Mouse (Mus musculus) forebrain, embryonic 12.5 days (tissue): ENCODE results near the gene Tnr. TPM values are rescaled to one million over a fixed set of nuclear protein-coding genes. Genes with fewer than 3 reads are reported as not detected.
A peak's percentile ranks its signal among the peaks of the same experiment; 100 is the strongest.

Experiments used
- ATAC-seq: fragments of 200-750 bp; cut with Nextera tagmentation; 2 replicates; pipeline ENCODE4 v1.8.0; 2017; ENCODE audit warnings: moderate TSS enrichment; ENCODE audit not compliant: low FRiP score
- H3K27ac ChIP-seq: fragments of 300-500 bp; sonication (generic); 2 replicates; pipeline ENCODE4 v1.5.1; 2016; ENCODE audit warnings: mild to moderate bottlenecking
- H3K27me3 ChIP-seq: fragments of 300-500 bp; sonication (generic); 2 replicates; pipeline ENCODE4 v1.6.1; 2016; ENCODE audit warnings: mild to moderate bottlenecking
- H3K36me3 ChIP-seq: fragments of 300-500 bp; sonication (generic); replicated peaks from 2 replicates; pipeline ENCODE4 v1.6.1; 2016; ENCODE audit warnings: mild to moderate bottlenecking
- H3K4me1 ChIP-seq: fragments of 300-500 bp; sonication (generic); 2 replicates; pipeline ENCODE4 v1.6.1; 2016
- H3K4me2 ChIP-seq: fragments of 300-500 bp; sonication (generic); 2 replicates; pipeline ENCODE4 v1.6.1; 2016; ENCODE audit warnings: mild to moderate bottlenecking, moderate library complexity
- H3K4me3 ChIP-seq: fragments of 300-500 bp; sonication (generic); replicated peaks from 2 replicates; pipeline ENCODE4 v1.5.1; 2016; ENCODE audit warnings: mild to moderate bottlenecking
- H3K9ac ChIP-seq: fragments of 300-500 bp; sonication (generic); 2 replicates; pipeline ENCODE4 v1.6.1; 2016; ENCODE audit warnings: mild to moderate bottlenecking
- H3K9me3 ChIP-seq: fragments of 300-500 bp; sonication (generic); 2 replicates; pipeline ENCODE4 v1.6.1; 2016
- WGBS: fragments of 180-500 bp; shearing (Covaris S2); methylation state at CpG from one replicate; pipeline ENCODE4 v1.1.7; 2016; 5-methylcytosine and 5-hydroxymethylcytosine counted together
- polyA plus RNA-seq: library from polyadenylated mRNA; unstranded; fragments of >200 nt; fragmentation: Nextera tagmentation; extraction: Ambion mirVana; gene quantifications from 2 replicates; pipeline ENCODE4 v1.2.1, GENCODE M21; 2016

The Tnr gene
- polyA plus RNA-seq, 1 experiment from 2014 or later: 0.75 TPM

DNA sequence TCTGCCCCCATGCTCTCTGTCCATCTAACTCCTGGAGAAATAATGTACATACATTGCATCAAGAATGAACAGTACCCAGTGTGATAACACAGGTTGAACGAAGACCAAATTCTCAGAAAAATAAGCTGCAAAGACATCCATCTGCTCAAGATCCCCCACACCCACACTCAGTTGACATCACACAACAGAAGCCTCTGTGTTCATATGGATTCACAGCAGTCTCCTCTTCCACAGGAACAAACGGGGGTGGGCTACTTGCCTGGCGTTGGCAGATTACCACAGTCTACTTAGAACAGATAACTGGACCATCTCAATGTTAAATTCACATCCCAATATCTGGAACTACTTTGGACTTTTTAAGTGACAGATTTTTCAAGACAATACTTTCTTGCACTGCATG is 349.3 kb downstream of the Tnr start:
- no peak overlapping the region for H3K4me2 ChIP-seq
- ATAC-seq: no peak
- no peak overlapping the region for H3K27ac ChIP-seq
- WGBS: 90% methylated on average over 3 of the region's 3 CpGs
- no peaks in the 10 kb centered on the region for H3K36me3 ChIP-seq
- H3K9ac ChIP-seq: no peak overlapping the region
- no peak overlapping the region for H3K4me3 ChIP-seq
- H3K27me3 ChIP-seq: peaks cover 11% of the 10 kb centered on the region; the same call in 1 of the 2 replicates
- no peaks in the 10 kb centered on the region for H3K9me3 ChIP-seq
- H3K4me1 ChIP-seq: no peaks in the 10 kb centered on the region

- Histone ChIP-seq H3K9me3 (no peaks in the 10 kb centered on the region), H3K9ac (no peak overlapping the region), H3K4me1 (no peaks in the 10 kb centered on the region), H3K4me2 (no peak overlapping the region), H3K36me3 (no peaks in the 10 kb centered on the region), H3K27ac (no peak overlapping the region), H3K4me3 (no peak overlapping the region), H3K27me3 (no peaks in the 10 kb centered on the region)
- 49% methylated on average over 3 of the region's 3 CpGs for WGBS
- ATAC-seq: no peak
These were observed 355.1 kb downstream of the Tnr start for GRCm38 (mm10) chr1:159878681-159879080.

DNA sequence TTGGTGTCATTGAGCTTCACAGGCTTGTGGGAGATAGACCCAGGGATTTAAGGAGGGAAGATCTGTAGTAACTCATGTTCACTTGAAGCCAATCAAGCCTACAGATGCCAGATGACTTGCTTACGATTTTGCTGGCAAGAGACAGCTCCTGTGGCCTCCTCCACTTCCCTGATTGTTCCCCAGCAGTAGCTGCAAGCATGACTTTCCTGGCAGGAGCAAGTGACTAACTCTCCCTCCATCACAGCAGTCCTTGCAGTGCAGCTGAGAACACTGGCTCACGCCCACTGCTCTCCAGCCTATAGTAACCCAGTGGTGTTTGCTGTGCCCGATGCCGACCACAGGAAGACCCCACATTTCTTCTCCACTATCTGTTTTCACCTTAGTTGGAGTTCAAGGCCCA is 356.3 kb downstream of the Tnr start:
- no peaks in the 10 kb centered on the region for H3K36me3 ChIP-seq
- no peak overlapping the region for H3K27ac ChIP-seq
- no peaks in the 10 kb centered on the region for H3K9me3 ChIP-seq
- no peak overlapping the region for H3K9ac ChIP-seq
- H3K4me3 ChIP-seq: no peak overlapping the region
- no peaks in the 10 kb centered on the region for H3K27me3 ChIP-seq
- ATAC-seq: no peak
- 89% methylated on average over 4 of the region's 4 CpGs for WGBS
- no peaks in the 10 kb centered on the region for H3K4me1 ChIP-seq
- no peak overlapping the region for H3K4me2 ChIP-seq

DNA sequence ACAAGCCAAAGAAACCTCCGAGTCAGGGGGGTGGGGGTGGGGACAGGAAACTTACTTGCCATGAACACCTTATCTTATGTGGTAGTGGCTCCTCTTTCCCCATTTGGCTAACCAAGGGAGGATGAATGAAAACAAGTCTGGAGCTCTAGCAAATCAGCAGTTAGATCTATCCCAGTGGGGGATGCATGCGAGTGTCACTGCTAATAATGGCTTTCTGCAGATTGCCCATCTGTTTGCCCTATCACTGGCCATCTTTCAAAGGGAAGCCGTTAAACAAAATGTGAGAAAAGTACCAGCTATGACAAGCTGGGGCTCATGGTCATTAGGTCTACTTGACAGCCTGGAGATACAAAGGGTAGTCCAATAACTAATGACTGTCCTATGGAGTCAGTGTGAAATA is 361.9 kb downstream of the Tnr start:
- no peaks in the 10 kb centered on the region for H3K9me3 ChIP-seq
- H3K4me1 ChIP-seq: no peaks in the 10 kb centered on the region
- H3K4me2 ChIP-seq: no peak overlapping the region
- H3K4me3 ChIP-seq: no peak overlapping the region
- H3K36me3 ChIP-seq: no peaks in the 10 kb centered on the region
- ATAC-seq: no peak
- 68% methylated on average over 3 of the region's 3 CpGs for WGBS
- H3K27me3 ChIP-seq: no peaks in the 10 kb centered on the region
- no peak overlapping the region for H3K9ac ChIP-seq
- no peak overlapping the region for H3K27ac ChIP-seq

- 95% methylated on average over 5 of the region's 5 CpGs for WGBS
- H3K9ac ChIP-seq: no peak overlapping the region
- no peaks in the 10 kb centered on the region for H3K27me3 ChIP-seq
- no peak overlapping the region for H3K4me2 ChIP-seq
- no peaks in the 10 kb centered on the region for H3K9me3 ChIP-seq
- no peaks in the 10 kb centered on the region for H3K4me1 ChIP-seq
- no peaks in the 10 kb centered on the region for H3K36me3 ChIP-seq
- ATAC-seq: no peak
- no peak overlapping the region for H3K27ac ChIP-seq
- H3K4me3 ChIP-seq: no peak overlapping the region
These were observed 365.0 kb downstream of the Tnr start for GRCm38 (mm10) chr1:159888611-159889010.

- ATAC-seq: no peak
- Histone ChIP-seq H3K27me3 (no peaks in the 10 kb centered on the region), H3K9ac (no peak overlapping the region), H3K36me3 (no peaks in the 10 kb centered on the region), H3K9me3 (no peaks in the 10 kb centered on the region), H3K27ac (no peak overlapping the region), H3K4me3 (no peak overlapping the region), H3K4me1 (no peaks in the 10 kb centered on the region), H3K4me2 (no peak overlapping the region)
- WGBS: 95% methylated on average over 17 of the region's 17 CpGs
These were observed 365.6 kb downstream of the Tnr start for GRCm38 (mm10) chr1:159889012-159889765.

DNA sequence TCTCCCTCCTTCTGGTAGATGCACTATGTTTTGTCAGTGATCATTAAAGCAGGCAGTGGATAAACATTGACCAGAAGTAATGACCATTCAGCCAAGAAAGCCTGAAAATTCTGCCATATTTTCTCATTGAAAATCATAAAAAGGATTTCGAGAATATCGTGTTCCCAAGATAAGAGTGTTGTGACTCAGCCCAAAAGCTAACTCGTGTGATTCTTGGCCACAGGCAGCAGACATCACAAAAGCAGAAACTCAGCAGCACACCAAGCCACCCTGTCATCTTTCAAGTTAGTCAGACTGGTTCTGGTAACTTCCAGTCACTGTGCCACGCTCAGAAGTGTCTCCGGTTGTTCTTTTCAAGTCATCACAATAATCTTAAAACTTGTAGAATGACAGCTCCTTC is 367.0 kb downstream of the Tnr start:
- no peaks in the 10 kb centered on the region for H3K27me3 ChIP-seq
- ATAC-seq: no peak
- H3K4me2 ChIP-seq: no peak overlapping the region
- H3K4me1 ChIP-seq: no peaks in the 10 kb centered on the region
- no peak overlapping the region for H3K4me3 ChIP-seq
- H3K9me3 ChIP-seq: no peaks in the 10 kb centered on the region
- WGBS: 88% methylated on average over 5 of the region's 5 CpGs
- no peak overlapping the region for H3K27ac ChIP-seq
- no peak overlapping the region for H3K9ac ChIP-seq
- H3K36me3 ChIP-seq: no peaks in the 10 kb centered on the region

DNA sequence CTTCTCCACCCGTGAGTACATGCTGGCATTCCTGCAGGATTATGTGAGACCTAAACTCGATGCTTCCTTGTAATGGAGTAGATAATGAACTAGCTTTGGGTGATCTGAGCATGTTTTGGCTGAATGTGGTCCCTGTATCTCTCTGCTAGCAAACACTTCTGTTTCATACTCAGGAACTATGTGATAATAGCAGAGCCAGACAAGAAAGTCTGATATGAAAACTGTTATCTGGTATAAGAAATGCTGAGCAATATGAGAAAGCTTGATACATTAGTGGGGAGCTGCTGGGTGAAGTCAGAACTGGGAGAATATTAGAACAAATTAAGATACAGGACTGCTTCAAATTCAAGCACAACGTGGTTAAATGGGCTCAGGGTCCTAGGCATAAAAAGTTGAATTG is 371.5 kb downstream of the Tnr start:
- H3K4me1 ChIP-seq: no peaks in the 10 kb centered on the region
- WGBS: 74% methylated on average over 3 of the region's 3 CpGs
- H3K9me3 ChIP-seq: no peaks in the 10 kb centered on the region
- H3K27me3 ChIP-seq: no peaks in the 10 kb centered on the region
- no peak overlapping the region for H3K27ac ChIP-seq
- no peak overlapping the region for H3K4me3 ChIP-seq
- H3K36me3 ChIP-seq: no peaks in the 10 kb centered on the region
- no peak overlapping the region for H3K4me2 ChIP-seq
- ATAC-seq: no peak
- H3K9ac ChIP-seq: no peak overlapping the region

DNA sequence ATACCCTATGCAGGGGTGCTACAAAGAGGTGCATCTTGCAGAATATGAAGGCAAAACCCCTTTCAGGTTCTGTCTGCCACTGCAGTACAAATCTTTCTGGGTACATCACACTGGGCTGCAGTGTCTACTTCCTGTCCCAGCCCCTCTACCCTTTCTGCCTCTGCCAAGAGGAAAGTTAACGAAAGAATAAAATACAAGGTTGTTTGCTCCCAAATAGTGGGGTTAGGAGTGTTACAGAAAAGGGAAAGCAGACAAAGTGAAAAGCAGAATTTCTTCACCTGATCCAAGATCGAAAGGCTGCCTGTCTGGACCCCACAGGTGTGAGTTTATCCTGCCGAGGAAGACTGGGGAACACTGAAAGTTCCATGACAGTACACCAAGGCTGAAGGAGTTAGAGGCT is 376.4 kb downstream of the Tnr start:
- H3K36me3 ChIP-seq: no peaks in the 10 kb centered on the region
- peaks cover 14% of the 10 kb centered on the region for H3K4me1 ChIP-seq
- H3K27ac ChIP-seq: no peak overlapping the region
- no peak overlapping the region for H3K4me2 ChIP-seq
- no peak for ATAC-seq
- no peak overlapping the region for H3K9ac ChIP-seq
- no peaks in the 10 kb centered on the region for H3K9me3 ChIP-seq
- H3K27me3 ChIP-seq: no peaks in the 10 kb centered on the region
- H3K4me3 ChIP-seq: no peak overlapping the region
- WGBS: 83% methylated on average over 3 of the region's 3 CpGs

DNA sequence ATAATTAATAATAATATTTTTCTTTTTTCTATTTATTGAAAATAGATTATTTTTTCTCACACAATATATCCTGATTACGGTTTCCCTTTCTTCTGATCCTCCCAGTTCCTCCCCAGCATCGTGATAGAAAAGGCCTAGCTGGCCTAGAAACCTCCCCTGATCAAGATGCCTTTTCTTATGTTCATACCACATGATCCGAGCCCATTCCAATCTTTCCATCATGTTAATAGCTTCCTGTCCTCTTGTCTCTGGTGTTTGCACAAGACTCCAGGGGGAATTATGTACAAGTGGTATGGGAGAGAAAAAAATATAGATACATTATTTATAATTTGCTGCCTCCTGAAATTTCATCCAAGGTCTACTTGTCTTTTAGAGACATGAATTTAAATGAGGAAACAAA is 377.1 kb downstream of the Tnr start:
- Histone ChIP-seq H3K27me3 (no peaks in the 10 kb centered on the region), H3K36me3 (no peaks in the 10 kb centered on the region), H3K4me3 (no peak overlapping the region), H3K4me1 (peaks cover 14% of the 10 kb centered on the region), H3K27ac (no peak overlapping the region), H3K4me2 (no peak overlapping the region), H3K9me3 (no peaks in the 10 kb centered on the region), H3K9ac (no peak overlapping the region)
- 0 out of 2 replicates have a peak, but pooled peaks have one; percentile 12 for ATAC-seq
- 75% methylated on average over 3 of the region's 3 CpGs for WGBS

- Histone ChIP-seq H3K9me3 (no peaks in the 10 kb centered on the region), H3K4me3 (no peak overlapping the region), H3K27me3 (no peaks in the 10 kb centered on the region), H3K36me3 (no peaks in the 10 kb centered on the region), H3K9ac (no peak overlapping the region), H3K4me1 (peaks cover 14% of the 10 kb centered on the region), H3K27ac (no peak overlapping the region), H3K4me2 (no peak overlapping the region)
- 33% methylated on average over 7 of the region's 7 CpGs for WGBS
- ATAC-seq: peak; percentile 60; the same call in 1 of the 2 replicates
These were observed 378.0 kb downstream of the Tnr start for GRCm38 (mm10) chr1:159901366-159902119.

DNA sequence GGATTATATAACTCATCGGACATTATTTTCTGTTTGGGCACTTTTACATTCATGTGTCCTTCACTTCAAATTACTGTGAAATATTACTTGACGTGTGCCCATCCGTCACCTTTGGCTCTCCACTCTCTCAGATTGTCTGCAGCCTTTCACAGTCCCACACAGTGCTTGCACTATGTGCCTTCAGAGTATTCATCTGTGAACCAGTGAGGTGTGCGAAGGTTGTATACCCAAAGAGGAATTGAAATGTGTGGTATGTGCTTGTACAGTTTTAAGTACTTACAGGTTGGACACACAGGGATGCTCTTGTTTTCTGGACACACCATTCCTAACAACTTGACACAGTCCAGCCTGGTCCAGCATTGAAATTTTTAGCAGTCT is 378.5 kb downstream of the Tnr start:
- Histone ChIP-seq H3K27me3 (no peaks in the 10 kb centered on the region), H3K27ac (no peak overlapping the region), H3K4me2 (no peak overlapping the region), H3K4me1 (peaks cover 14% of the 10 kb centered on the region), H3K36me3 (no peaks in the 10 kb centered on the region), H3K9ac (no peak overlapping the region), H3K4me3 (no peak overlapping the region), H3K9me3 (no peaks in the 10 kb centered on the region)
- WGBS: 84% methylated on average over 4 of the region's 4 CpGs
- peak; percentile 28; the same call in 1 of the 2 replicates for ATAC-seq

DNA sequence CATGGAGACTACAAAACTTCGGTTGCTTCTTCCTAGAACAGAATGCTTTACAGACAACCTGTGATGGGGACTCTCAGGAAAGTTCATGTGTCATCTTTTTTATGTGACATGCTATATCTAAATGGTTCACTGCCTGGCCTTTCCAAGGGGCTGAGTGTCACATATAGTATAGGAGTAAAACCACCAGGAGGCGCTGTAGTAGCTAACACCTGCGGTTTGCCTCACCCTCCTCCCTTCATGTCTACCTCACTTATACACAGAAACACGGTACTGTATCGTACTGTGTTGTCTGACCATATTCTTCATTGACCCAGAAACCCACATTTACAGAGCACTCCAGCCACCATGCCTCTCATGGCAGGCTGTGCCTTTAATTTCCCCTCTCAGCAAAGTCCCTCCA is 387.4 kb downstream of the Tnr start:
- H3K27me3 ChIP-seq: no peaks in the 10 kb centered on the region
- no peak overlapping the region for H3K27ac ChIP-seq
- 43% methylated on average over 5 of the region's 5 CpGs for WGBS
- H3K36me3 ChIP-seq: no peaks in the 10 kb centered on the region
- H3K4me1 ChIP-seq: peaks cover 4% of the 10 kb centered on the region; the same call in 1 of the 2 replicates
- no peak overlapping the region for H3K9ac ChIP-seq
- no peak overlapping the region for H3K4me3 ChIP-seq
- no peak overlapping the region for H3K4me2 ChIP-seq
- ATAC-seq: no peak
- H3K9me3 ChIP-seq: no peaks in the 10 kb centered on the region
